Mouse (Mus musculus) liver, embryonic 14 days (tissue): ENCODE measurements around the gene Psen1. TPM values are rescaled to one million over a fixed set of nuclear protein-coding genes. Genes with fewer than 3 reads are reported as not detected.

Experiments
- polyA plus RNA-seq: library from polyadenylated mRNA; depleted of rRNA; stranded (reverse); fragments of >200 nt; gene quantifications from 2 replicates; pipeline ENCODE4 v1.2.3, GENCODE M21; 2012; rRNA removed

Gene Psen1
- 7.4 and 8.0 TPM in 2 replicates for polyA plus RNA-seq

DNA sequence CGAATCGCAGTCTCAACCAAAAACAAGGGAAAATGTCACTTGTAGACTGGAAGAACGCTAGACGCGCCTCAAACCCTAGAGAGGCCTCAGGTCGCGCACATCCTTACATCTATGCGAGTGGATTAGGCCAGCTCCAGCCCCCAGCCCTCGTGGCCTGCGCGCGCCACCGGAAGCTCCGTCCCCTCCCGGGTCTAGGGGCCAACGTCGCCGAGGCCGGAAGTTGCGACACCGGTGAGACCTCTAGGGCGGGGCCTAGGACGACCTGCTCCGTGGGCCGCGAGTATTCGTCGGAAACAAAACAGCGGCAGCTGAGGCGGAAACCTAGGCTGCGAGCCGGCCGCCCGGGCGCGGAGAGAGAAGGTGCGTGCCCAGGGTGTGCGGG lies at the start of gene Psen1:
TSS of gene Psen1 (plus strand) at position 219 of the 382 bp plus-strand sequence.

DNA sequence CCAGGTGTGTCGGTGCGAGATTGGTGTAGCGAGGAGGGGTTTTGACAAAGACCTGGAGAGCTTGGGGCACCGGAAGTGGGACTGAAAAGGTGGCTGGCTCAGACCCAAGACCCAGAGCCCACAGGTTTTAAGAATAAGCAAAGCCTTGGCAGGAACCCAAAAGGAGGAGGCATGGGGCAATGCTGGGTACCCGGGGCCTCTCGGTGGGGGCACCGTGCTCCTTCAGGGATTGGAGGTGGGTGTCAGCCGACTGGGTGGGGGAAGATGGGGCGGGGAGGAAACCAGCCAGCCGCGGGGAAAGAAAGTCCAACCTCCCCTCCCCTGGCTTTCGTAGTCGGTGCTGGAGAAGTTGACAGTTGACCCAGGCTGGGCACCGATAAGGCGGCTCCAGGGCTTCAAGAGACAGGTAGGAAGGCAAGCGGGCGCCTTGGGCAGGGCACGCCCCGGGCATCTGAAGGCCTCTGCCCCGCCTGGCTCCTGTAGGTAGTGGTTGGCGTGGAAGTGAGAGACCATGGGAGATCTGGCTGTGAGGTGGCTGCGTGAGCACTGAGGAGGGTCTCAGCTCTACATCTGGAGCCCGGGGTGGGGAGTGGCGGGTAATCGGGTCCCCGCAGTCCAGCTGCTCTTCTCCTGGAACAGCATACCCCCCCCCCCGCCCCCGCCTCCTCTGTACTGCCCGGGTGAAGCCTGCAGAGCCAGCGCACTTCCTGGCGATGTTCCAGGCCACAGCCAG lies 75.5 kb downstream of the Psen1 start, which contains the start of gene Papln:
TSS of gene Papln (plus strand) at position 324 of the 733 bp plus-strand sequence.

Other genes with a start within 250 kb of the Psen1 start
- 3.1 and 4.3 TPM in 2 replicates for gene Dpf3, start 200.4 kb upstream of the Psen1 start, polyA plus RNA-seq
- 8.0 and 9.9 TPM in 2 replicates for gene Dcaf4, start 167.7 kb upstream of the Psen1 start, polyA plus RNA-seq
- 6.6 and 7.0 TPM in 2 replicates for gene Zfyve1, start 90.9 kb upstream of the Psen1 start, polyA plus RNA-seq
- gene Rbm25, start 56.9 kb upstream of the Psen1 start, polyA plus RNA-seq = 47.3 and 47.9 TPM in 2 replicates
- 0.90 and 1.1 TPM in 2 replicates for gene Papln, start 75.5 kb downstream of the Psen1 start, polyA plus RNA-seq
- 11.8 and 13.5 TPM in 2 replicates for gene Numb, start 233.8 kb downstream of the Psen1 start, polyA plus RNA-seq